Mouse (Mus musculus) MEL (cell line): ENCODE results near the gene Mcoln1.

ENCODE experiments used
- CTCF ChIP-seq, 3 experiments: IDR thresholded peaks in 2 of 3; conservative IDR thresholded peaks in 1 of 3; 2 replicates each; pipeline ENCODE4 v1.5.1; 2011 to 2012; ENCODE audit warnings: low read length in 3 of 3, low read depth in 2 of 3, mild to moderate bottlenecking in 2 of 3, improper control_type of control experiment in 1 of 3, inconsistent platforms in 1 of 3, mixed read lengths in 1 of 3, moderate library complexity in 1 of 3; ENCODE audit not compliant: control insufficient read depth in 1 of 3, insufficient read depth in 1 of 3, poor library complexity in 1 of 3, severe bottlenecking in 1 of 3
- GATA1 ChIP-seq: IDR thresholded peaks from 2 replicates; pipeline ENCODE4 v1.6.1; 2011; ENCODE audit warnings: low read depth, low read length, improper control_type of control experiment
- JUND ChIP-seq: IDR thresholded peaks from 2 replicates; pipeline ENCODE4 v1.6.1; 2011; ENCODE audit warnings: low read depth, mild to moderate bottlenecking, improper control_type of control experiment, low read length
- MAFK ChIP-seq: IDR thresholded peaks from 2 replicates; pipeline ENCODE4 v1.6.1; 2011; ENCODE audit warnings: low read depth, mild to moderate bottlenecking, low read length, improper control_type of control experiment, borderline replicate concordance
- MAX ChIP-seq: IDR thresholded peaks from 2 replicates; pipeline ENCODE4 v1.6.1; 2011; ENCODE audit warnings: low read length, improper control_type of control experiment
- POLR2A ChIP-seq, 2 experiments: IDR thresholded peaks; 2 replicates each; pipeline ENCODE4 v1.6.1; 2011 to 2012; ENCODE audit warnings: low read length in 2 of 2, mild to moderate bottlenecking in 2 of 2, control low read depth in 1 of 2, improper control_type of control experiment in 1 of 2, low read depth in 1 of 2, moderate library complexity in 1 of 2; ENCODE audit not compliant: control insufficient read depth in 1 of 2, insufficient read depth in 1 of 2, poor library complexity in 1 of 2
- POLR2AphosphoS2 ChIP-seq: IDR thresholded peaks from 2 replicates; pipeline ENCODE4 v1.6.1; 2011; ENCODE audit warnings: low read length, improper control_type of control experiment
- RCOR1 ChIP-seq: IDR thresholded peaks from 2 replicates; pipeline ENCODE4 v1.6.1; 2012; ENCODE audit warnings: low read depth, mild to moderate bottlenecking, inconsistent platforms, low read length, improper control_type of control experiment
- TAL1 ChIP-seq: IDR thresholded peaks from 2 replicates; pipeline ENCODE4 v1.6.1; 2012; ENCODE audit warnings: mild to moderate bottlenecking, inconsistent platforms, low read length, moderate library complexity, mixed read lengths
- TCF12 ChIP-seq: IDR thresholded peaks from 2 replicates; pipeline ENCODE4 v1.6.1; 2014; ENCODE audit warnings: low read depth, mild to moderate bottlenecking, inconsistent platforms, low read length, improper control_type of control experiment, moderate library complexity
- ZNF384 ChIP-seq: IDR thresholded peaks from 2 replicates; pipeline ENCODE4 v1.6.1; 2012; ENCODE audit warnings: low read depth, mild to moderate bottlenecking, inconsistent platforms, low read length, improper control_type of control experiment

GRCm38 (mm10) chr8:3546511-3546910 lies 46.3 kb downstream of the Mcoln1 start:
- TF ChIP-seq POLR2AphosphoS2 (no peak), ZNF384 (no peak), GATA1 (no peak), POLR2A (IDR thresholded peaks at IDR 0.05; ENCODE audit: control insufficient read depth in 1 of 2, insufficient read depth in 1 of 2, low read depth in 1 of 2, low read length in 2 of 2, poor library complexity in 1 of 2) (no peak), CTCF (IDR thresholded peaks at IDR 0.05 in 2 of 3, conservative IDR thresholded peaks at IDR 0.05 in 1 of 3; ENCODE audit: control insufficient read depth in 1 of 3, insufficient read depth in 1 of 3, low read depth in 2 of 3, low read length in 3 of 3, poor library complexity in 1 of 3, severe bottlenecking in 1 of 3) (no peak), TAL1 (no peak), RCOR1 (no peak), TCF12 (no peak), JUND (no peak), MAX (no peak), MAFK (no peak)
